Mouse (Mus musculus): ENCODE data around the gene Moap1. TPM values are rescaled to one million over a fixed set of nuclear protein-coding genes. Genes with fewer than 3 reads are reported as not detected.

Gene Moap1
- polyA plus RNA-seq (2015; fragmentation: Nextera tagmentation; extraction: Ambion mirVana) = 13.1 and 20.1 TPM in 2 replicates

DNA sequence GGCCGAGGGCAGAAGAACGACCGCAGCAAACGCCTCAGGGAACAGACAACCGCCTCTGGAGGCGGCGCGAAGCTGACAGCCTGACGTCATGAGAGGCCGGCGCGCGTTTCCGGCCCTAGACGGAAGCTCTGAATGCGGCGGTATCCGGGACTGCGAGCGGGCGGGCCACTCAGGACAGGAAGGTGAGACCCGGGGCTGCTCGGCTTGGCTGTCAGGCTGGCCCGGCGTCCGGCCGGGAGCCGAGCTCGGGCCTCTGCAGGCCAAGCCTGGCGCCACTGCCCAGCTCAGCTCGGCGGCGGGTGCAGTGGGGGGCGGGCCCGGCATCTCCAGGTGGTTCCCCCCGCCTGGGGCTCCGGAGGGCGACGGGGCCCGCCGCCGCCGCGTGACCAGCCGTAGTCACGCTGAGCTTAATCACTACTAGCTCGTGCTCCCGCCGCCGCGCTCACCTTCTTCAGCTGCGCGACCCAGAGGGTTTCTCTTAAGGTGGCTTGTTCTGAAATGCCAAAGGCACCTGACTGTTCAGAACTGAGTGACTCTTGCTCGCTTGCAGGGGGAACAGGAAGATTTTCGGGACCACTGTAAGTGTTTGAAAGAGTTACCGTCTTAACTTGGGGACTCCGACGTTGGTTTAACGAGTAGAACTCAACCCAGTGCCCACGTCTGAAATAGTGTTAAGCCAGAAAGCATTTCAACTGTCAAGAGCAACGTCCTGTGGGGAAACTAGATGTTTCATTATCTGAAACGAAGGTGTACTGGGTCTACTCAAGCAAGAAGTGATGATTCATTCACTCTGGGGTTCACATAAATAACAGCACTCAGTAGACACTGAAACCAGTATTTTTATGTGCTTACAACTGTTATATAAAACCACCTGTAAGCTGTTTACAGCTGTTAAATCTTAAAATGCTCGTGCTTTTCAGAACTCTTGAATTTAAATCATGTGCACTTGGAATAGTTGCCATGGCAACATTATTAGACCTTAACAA lies at the start of gene Moap1, which contains the start of gene Tmem251:
TSS of gene Moap1 (minus strand) at position 73 of the 986 bp plus-strand sequence.
TSS of gene Tmem251 (plus strand) at position 174 of the 986 bp plus-strand sequence.
- Histone ChIP-seq H3K27me3 (no peaks in the 10 kb centered on the region), H3K36me3 (peaks cover 14% of the 10 kb centered on the region), H3K9me3 (replicated peaks) (no peaks in the 10 kb centered on the region), H3K4me1 (replicated peaks) (peaks cover 21% of the 10 kb centered on the region), H3K27ac (peak within 1 kb of the TSS; percentile 97), H3K4me3 (peak within 1 kb of the TSS; percentile 93), H3K9ac (peak within 1 kb of the TSS; percentile 91), H3K4me2 (peak within 1 kb of the TSS; percentile 82)
- WGBS = under 1% methylated on average over 63 of the region's 63 CpGs
- peak; percentile 96 for ATAC-seq (replicated peaks; ENCODE audit: insufficient number of reproducible peaks, insufficient read depth, low FRiP score, low read depth)

DNA sequence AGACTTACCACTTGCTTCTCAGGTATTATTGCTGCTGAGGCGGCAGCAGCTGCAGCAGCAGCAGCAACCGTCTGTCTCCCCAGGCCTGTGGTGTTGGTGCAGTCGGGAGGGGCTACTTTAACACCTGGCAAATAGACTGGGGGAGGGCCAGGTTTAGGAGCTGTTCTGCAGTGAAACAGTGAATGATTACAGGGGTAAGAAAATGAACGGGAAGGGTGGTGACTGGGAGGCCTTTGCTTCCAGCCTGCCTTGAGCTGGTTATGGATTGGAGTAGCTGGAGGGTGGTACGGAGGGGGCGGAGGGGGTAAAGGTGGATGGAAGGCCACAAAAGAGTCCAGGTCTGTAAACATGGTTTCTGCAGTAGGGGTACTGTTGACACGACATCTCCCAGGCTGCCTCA lies 44.5 kb upstream of the Moap1 start:
- Histone ChIP-seq H3K27me3 (no peaks in the 10 kb centered on the region), H3K9me3 (replicated peaks) (no peaks in the 10 kb centered on the region), H3K9ac (no peak overlapping the region), H3K36me3 (peaks cover 68% of the 10 kb centered on the region), H3K4me2 (no peak overlapping the region), H3K4me1 (replicated peaks) (no peaks in the 10 kb centered on the region), H3K4me3 (no peak overlapping the region), H3K27ac (no peak overlapping the region)
- ATAC-seq (replicated peaks; ENCODE audit: insufficient number of reproducible peaks, insufficient read depth, low FRiP score, low read depth) = no peak
- WGBS = 88% methylated on average over 7 of the region's 7 CpGs

DNA sequence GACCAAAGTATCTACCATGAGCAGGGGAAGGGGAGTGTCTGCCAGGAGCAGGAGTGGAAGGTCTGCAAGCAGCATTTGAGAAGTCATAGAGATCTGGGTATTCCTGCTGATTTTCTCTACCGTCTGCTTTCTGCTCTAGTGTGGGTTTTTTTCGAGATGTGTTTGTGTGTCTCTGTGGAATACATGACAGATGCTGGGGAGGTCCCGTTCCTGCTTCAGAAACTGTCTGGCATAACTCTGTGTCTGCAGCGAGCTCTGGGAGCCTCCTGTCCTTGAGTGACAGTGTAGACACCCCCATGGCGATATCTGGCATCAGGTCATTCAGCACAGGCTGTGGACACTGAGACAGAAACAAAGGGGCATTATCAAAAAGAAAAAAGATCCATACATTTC lies 42.1 kb upstream of the Moap1 start:
- Histone ChIP-seq H3K4me3 (no peak overlapping the region), H3K27me3 (no peaks in the 10 kb centered on the region), H3K27ac (no peak overlapping the region), H3K4me2 (no peak overlapping the region), H3K9me3 (replicated peaks) (no peaks in the 10 kb centered on the region), H3K4me1 (replicated peaks) (no peaks in the 10 kb centered on the region), H3K36me3 (peaks cover 50% of the 10 kb centered on the region), H3K9ac (no peak overlapping the region)
- WGBS = 77% methylated on average over 5 of the region's 5 CpGs
- no peak for ATAC-seq (replicated peaks; ENCODE audit: insufficient number of reproducible peaks, insufficient read depth, low FRiP score, low read depth)

DNA sequence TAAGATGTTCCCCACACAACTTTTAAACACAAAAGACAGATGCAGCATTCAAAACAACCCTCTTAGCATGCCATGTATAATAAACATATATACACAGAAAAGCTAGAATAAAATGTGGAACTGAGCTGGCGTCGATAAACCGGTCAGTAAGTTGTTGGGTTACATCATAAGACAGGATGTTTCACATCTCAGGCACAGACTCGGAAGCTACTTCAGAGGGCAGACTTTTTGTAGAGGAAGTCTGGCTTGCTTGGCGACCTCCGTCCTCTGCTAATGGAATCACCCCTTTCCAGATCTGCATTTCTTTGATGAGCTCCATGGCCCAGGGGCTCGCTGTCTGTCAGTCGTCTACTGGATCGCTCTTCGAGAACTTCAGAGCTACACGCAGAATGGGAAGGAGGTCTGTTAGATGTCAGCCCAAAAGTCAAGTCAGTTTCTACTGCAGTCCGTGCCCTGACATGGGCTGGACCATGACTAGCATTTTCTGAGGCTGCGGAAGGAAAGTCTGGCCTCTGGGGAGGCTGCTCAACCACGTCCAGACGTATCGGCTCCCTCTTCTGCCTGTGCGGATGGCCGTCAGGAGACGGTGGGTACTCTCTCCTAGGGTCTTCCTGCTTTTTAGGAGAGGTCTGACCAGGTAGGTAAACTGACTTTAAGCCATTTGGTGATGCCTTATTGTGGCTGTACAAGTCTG lies 41.6 kb upstream of the Moap1 start:
- H3K4me2 ChIP-seq = no peak overlapping the region
- H3K36me3 ChIP-seq = peaks cover 45% of the 10 kb centered on the region
- H3K9ac ChIP-seq = no peak overlapping the region
- H3K27ac ChIP-seq = no peak overlapping the region
- H3K27me3 ChIP-seq = no peaks in the 10 kb centered on the region
- peaks cover 2% of the 10 kb centered on the region; the same call in 1 of the 2 replicates for H3K4me1 ChIP-seq (replicated peaks)
- H3K4me3 ChIP-seq = no peak overlapping the region
- WGBS = 88% methylated on average over 19 of the region's 19 CpGs
- ATAC-seq (replicated peaks; ENCODE audit: insufficient number of reproducible peaks, insufficient read depth, low FRiP score, low read depth) = no peak
- no peaks in the 10 kb centered on the region for H3K9me3 ChIP-seq (replicated peaks)

DNA sequence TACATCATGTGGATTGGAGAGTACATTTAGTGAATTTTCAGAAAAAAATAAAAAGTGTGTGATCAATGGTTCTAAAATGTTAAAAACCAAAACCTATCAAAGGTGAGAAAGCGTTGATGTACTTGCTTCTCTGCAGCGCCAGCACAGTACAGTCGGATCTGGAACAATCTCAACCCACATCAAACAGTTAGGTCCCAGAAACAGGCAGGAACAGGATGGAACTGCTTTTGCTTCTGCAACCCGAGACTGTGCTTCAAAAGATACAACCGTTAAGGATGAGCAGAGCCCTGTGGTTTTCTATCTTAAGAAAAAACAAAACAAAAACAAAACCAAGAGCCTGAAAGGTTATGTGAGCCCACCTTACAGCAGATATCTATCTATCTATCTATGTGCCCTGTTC lies 39.4 kb upstream of the Moap1 start:
- no peak for ATAC-seq (replicated peaks; ENCODE audit: insufficient number of reproducible peaks, insufficient read depth, low FRiP score, low read depth)
- Histone ChIP-seq H3K27me3 (no peaks in the 10 kb centered on the region), H3K36me3 (peaks cover 32% of the 10 kb centered on the region), H3K9ac (no peak overlapping the region), H3K4me3 (no peak overlapping the region), H3K27ac (no peak overlapping the region), H3K4me2 (no peak overlapping the region), H3K9me3 (replicated peaks) (no peaks in the 10 kb centered on the region), H3K4me1 (replicated peaks) (peaks cover 6% of the 10 kb centered on the region)
- 89% methylated on average over 5 of the region's 5 CpGs for WGBS

DNA sequence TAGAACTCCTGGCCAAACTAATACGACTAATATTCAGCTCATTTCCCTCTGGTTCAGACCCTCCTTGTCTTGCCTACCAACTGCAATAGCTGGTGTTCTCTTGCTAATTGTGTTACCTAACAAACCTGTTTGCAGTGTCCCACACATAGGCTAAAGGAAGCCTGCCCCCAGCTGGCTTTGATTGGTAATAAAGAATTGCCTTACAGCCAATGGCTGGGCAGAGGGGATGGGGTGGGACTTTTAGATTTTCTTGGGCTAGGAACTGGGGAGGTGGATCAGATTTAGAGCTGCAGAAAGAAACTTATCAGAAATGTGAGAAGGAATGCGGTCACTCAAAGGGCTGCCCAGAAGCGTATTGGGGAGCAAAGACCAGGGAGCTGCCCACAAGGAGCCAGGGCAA lies 36.0 kb upstream of the Moap1 start:
- no peak for ATAC-seq (replicated peaks; ENCODE audit: insufficient number of reproducible peaks, insufficient read depth, low FRiP score, low read depth)
- Histone ChIP-seq H3K4me1 (replicated peaks) (peaks cover 6% of the 10 kb centered on the region), H3K4me3 (no peak overlapping the region), H3K9me3 (replicated peaks) (no peaks in the 10 kb centered on the region), H3K27ac (no peak overlapping the region), H3K27me3 (no peaks in the 10 kb centered on the region), H3K36me3 (peaks cover 34% of the 10 kb centered on the region), H3K9ac (no peak overlapping the region), H3K4me2 (no peak overlapping the region)
- 35% methylated on average over 3 of the region's 3 CpGs for WGBS

DNA sequence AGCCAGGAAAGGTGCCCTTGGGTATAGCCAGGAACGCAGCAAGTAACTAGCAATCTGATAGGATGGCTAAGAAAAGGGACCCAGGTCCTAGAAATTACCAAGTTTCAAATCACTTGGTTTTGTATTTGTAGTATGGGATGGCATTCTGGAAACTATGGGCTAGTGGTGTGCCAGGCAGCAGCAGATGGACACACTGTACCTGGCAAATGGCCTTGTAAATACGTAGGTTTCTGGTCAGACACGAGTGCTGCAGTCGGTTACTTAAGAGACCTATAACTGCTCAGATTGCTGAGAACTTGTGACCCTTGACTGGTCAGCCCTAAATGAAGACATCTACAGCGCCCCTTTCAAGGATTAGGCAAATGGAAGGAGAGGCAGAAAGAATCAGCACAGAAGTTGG lies 34.7 kb upstream of the Moap1 start:
- 84% methylated on average over 5 of the region's 5 CpGs for WGBS
- no peak overlapping the region for H3K27ac ChIP-seq

DNA sequence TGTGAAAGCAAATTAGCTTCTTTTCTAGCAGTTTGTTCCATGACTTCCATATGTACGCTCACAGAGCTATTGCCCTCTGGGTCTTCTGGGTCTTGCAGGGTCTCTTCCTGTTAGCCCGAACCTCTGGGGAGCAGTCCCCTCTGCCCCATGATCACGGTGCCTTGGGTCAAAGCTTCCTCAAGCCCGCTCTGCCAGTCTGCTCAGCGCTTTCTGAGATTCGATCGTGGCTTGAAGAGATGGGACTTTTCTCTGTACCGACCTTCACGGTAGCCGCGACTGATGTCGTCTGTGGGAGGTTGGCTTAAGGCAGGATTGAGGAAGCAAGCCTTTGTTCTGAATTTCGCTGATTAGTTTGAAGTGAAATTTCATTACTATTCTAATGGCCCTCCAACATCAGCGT lies 32.6 kb upstream of the Moap1 start:
- Histone ChIP-seq H3K4me3 (no peak overlapping the region), H3K9me3 (replicated peaks) (no peaks in the 10 kb centered on the region), H3K9ac (no peak overlapping the region), H3K36me3 (peaks cover 60% of the 10 kb centered on the region), H3K27ac (no peak overlapping the region), H3K4me2 (no peak overlapping the region), H3K27me3 (no peaks in the 10 kb centered on the region), H3K4me1 (replicated peaks) (peaks cover 6% of the 10 kb centered on the region)
- 88% methylated on average over 14 of the region's 14 CpGs for WGBS
- no peak for ATAC-seq (replicated peaks; ENCODE audit: insufficient number of reproducible peaks, insufficient read depth, low FRiP score, low read depth)

More for the DNA sequence above, 34.7 kb upstream of the Moap1 start:
- Histone ChIP-seq H3K27me3 (no peaks in the 10 kb centered on the region), H3K36me3 (peaks cover 43% of the 10 kb centered on the region), H3K4me2 (no peak overlapping the region), H3K9ac (no peak overlapping the region), H3K9me3 (replicated peaks) (no peaks in the 10 kb centered on the region), H3K4me3 (no peak overlapping the region), H3K4me1 (replicated peaks) (peaks cover 6% of the 10 kb centered on the region)
- no peak for ATAC-seq (replicated peaks; ENCODE audit: insufficient number of reproducible peaks, insufficient read depth, low FRiP score, low read depth)

DNA sequence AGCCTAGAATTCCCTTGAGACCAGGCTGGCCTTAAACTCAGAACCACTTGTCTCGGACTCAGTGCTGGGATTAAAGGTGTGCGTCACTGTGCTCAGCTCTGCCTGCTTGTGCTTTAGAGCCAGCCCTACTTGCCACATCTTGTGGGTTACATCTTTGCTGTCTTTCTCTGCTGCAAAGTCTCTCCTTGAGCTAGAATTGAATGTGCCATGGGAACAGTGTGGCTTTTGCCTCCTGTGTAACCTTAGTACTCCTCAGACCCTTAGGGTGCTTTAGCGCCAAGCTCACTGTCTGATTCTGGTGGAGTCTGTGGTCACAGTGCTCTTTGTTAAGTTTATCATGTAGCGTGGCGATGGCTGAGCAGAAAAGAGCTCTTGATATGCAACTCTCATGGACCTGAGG lies 29.2 kb upstream of the Moap1 start:
- Histone ChIP-seq H3K4me3 (no peak overlapping the region), H3K36me3 (peaks cover 92% of the 10 kb centered on the region), H3K27me3 (no peaks in the 10 kb centered on the region), H3K4me1 (replicated peaks) (no peaks in the 10 kb centered on the region), H3K4me2 (no peak overlapping the region), H3K27ac (no peak overlapping the region), H3K9ac (no peak overlapping the region), H3K9me3 (replicated peaks) (no peaks in the 10 kb centered on the region)
- no peak for ATAC-seq (replicated peaks; ENCODE audit: insufficient number of reproducible peaks, insufficient read depth, low FRiP score, low read depth)
- 93% methylated on average over 5 of the region's 5 CpGs for WGBS

DNA sequence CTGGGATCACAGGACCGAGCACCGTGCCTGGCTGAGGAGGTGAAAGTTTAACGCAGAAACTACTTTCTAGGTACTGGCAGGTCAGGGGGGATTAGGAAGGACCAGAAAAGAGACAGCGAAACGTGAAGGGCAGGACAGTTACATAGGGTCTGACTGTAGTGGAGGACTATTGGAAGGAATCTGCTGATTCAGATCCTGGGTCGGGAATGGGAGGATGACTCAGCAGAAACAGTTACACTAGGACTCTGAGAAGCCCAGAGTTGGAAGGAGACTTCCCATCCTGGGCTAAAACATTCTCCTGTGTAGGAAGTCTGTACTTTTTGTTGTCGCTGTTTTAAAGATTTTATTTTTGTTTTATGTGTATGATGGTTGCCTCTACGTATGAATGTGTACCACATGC lies 28.1 kb upstream of the Moap1 start:
- Histone ChIP-seq H3K27ac (no peak overlapping the region), H3K4me1 (replicated peaks) (no peaks in the 10 kb centered on the region), H3K36me3 (peaks cover 92% of the 10 kb centered on the region), H3K27me3 (no peaks in the 10 kb centered on the region), H3K4me3 (no peak overlapping the region), H3K4me2 (no peak overlapping the region), H3K9ac (no peak overlapping the region), H3K9me3 (replicated peaks) (no peaks in the 10 kb centered on the region)
- ATAC-seq (replicated peaks; ENCODE audit: insufficient number of reproducible peaks, insufficient read depth, low FRiP score, low read depth) = no peak
- whole genome bisulfite sequencing = 95% methylated on average over 8 of the region's 8 CpGs

DNA sequence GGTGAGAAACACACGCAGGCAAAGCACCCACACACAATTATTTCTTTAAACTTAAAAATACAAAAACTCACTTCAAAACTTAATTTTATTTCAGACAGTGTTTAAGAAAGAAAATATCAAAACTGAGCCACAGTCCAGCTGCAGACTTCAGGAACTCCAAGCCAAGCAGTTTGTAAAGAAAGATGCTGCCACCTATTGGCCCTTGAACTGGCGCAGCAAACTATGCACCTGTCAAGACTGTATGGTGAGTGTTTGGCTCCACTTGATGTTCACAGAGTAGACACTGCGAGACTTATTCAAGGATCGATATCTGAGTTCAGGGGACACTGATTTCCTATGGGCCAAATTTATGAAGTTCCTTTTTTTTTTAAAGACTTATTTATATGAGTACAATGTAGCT lies 25.5 kb upstream of the Moap1 start:
- Histone ChIP-seq H3K9ac (no peak overlapping the region), H3K9me3 (replicated peaks) (no peaks in the 10 kb centered on the region), H3K27me3 (no peaks in the 10 kb centered on the region), H3K4me1 (replicated peaks) (no peaks in the 10 kb centered on the region), H3K4me2 (no peak overlapping the region), H3K4me3 (no peak overlapping the region), H3K27ac (no peak overlapping the region), H3K36me3 (peaks cover 89% of the 10 kb centered on the region)
- no peak for ATAC-seq (replicated peaks; ENCODE audit: insufficient number of reproducible peaks, insufficient read depth, low FRiP score, low read depth)
- WGBS = 91% methylated on average over 4 of the region's 4 CpGs

Measured in heart, embryonic 15.5 days (tissue).